13 mouse cellular contexts compared by ENCODE assay signal in the genomic region with DNA sequence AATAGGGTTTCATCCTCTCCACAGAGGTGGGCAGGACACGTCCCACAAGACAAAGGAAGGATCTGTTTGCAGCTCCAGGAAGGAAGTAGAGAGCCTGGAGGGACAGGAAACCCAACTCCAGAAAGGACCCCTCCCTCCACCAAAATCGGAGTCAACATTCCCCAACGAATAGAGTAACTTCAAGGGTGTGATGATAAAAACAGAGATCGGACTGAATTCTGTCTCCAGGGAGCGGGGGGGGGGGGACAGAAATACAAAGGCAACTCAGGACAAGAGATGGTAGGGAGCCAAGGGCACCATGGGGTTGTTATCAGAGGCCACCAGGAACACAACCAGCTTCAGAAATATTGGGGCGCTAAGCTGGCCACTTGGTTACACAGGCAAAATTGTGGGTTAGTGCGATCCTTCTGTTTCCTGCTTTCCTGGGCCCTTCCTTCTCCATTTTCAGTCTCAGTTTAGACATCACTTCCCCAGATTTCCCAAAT.
DNase-seq lines count a peak whose midpoint lies in the region; ATAC-seq and TF ChIP-seq lines count a peak whose summit lies in the region.
"Had no signal": no experiment of that assay in that cellular context is flagged by ENCODE, and none has a peak within 500 bp of the region (broad histone marks: within the 10 kb centered on the region; RNA-seq: fewer than 3 reads in every experiment).

No protein-coding gene starts in this region.

- no peaks in the 10 kb centered on the region for H3K9me3 ChIP-seq in midbrain, embryonic 11.5 days (ENCODE audit: control insufficient read depth, low read length)
- H3K9me3 ChIP-seq in midbrain, postnatal 0 days (ENCODE audit: low read length), result no peaks in the 10 kb centered on the region
- H3K9me3 ChIP-seq in heart, postnatal 0 days (replicated peaks; ENCODE audit: control insufficient read depth, low read length), result no peaks in the 10 kb centered on the region
- no peaks in the 10 kb centered on the region for H3K9me3 ChIP-seq in limb, embryonic 10.5 days (replicated peaks)
- no peaks in the 10 kb centered on the region for H3K9me3 ChIP-seq in hindbrain, postnatal 0 days (ENCODE audit: low read length)
- H3K9me3 ChIP-seq: forebrain, embryonic 12.5 days had no signal

- WGBS in midbrain, embryonic 11.5 days, result 92% methylated on average over 7 of the region's 7 CpGs
- WGBS in midbrain, postnatal 0 days, result 82% methylated on average over 7 of the region's 7 CpGs
- WGBS in heart, postnatal 0 days, result 60% methylated on average over 7 of the region's 7 CpGs
- 86% methylated on average over 7 of the region's 7 CpGs for WGBS in limb, embryonic 10.5 days
- WGBS in hindbrain, postnatal 0 days, result 78% methylated on average over 7 of the region's 7 CpGs

- no peaks in the 10 kb centered on the region for H3K36me3 ChIP-seq in midbrain, embryonic 11.5 days (ENCODE audit: control insufficient read depth, insufficient read depth, low read length)
- no peaks in the 10 kb centered on the region for H3K36me3 ChIP-seq in midbrain, postnatal 0 days (ENCODE audit: insufficient read depth, low read length)
- H3K36me3 ChIP-seq in heart, postnatal 0 days (replicated peaks; ENCODE audit: control insufficient read depth, insufficient read depth, low read length), result no peaks in the 10 kb centered on the region
- H3K36me3 ChIP-seq in limb, embryonic 10.5 days, result no peaks in the 10 kb centered on the region
- H3K36me3 ChIP-seq in hindbrain, postnatal 0 days (ENCODE audit: insufficient read depth, low read length), result no peaks in the 10 kb centered on the region
- H3K36me3 ChIP-seq: forebrain, embryonic 12.5 days had no signal

- H3K27ac ChIP-seq in midbrain, embryonic 11.5 days (ENCODE audit: low read depth, low read length), result no peak overlapping the region
- H3K27ac ChIP-seq in midbrain, postnatal 0 days (ENCODE audit: low read depth, low read length), result no peak overlapping the region
- H3K27ac ChIP-seq in heart, postnatal 0 days (ENCODE audit: low read depth), result peak overlapping the region; percentile 88
- H3K27ac ChIP-seq in limb, embryonic 10.5 days, result 0 out of 2 replicates have a peak overlapping the region, but pooled peaks have one; percentile 30
- no peak overlapping the region for H3K27ac ChIP-seq in hindbrain, postnatal 0 days
- H3K27ac ChIP-seq: forebrain, embryonic 12.5 days had no signal

- peak; percentile 61 for DNase-seq in midbrain, embryonic 11.5 days (ENCODE audit: low spot score, missing footprints)
- DNase-seq in midbrain, postnatal 0 days (ENCODE audit: low spot score), result no peak
- peak; percentile 36 for DNase-seq in heart, postnatal 0 days (ENCODE audit: low spot score)
- DNase-seq in limb, embryonic 10.5 days (ENCODE audit: low spot score), result no peak
- no peak for DNase-seq in layer of hippocampus, postnatal 36 days
- DNase-seq in urinary bladder, postnatal 4 days (ENCODE audit: low spot score in 2 of 2), result no peak
- no peak for DNase-seq in hindbrain, postnatal 0 days (ENCODE audit: low spot score)
- DNase-seq: cerebellum, postnatal 36 days; liver; thymus, postnatal 36 days had no signal

- no peaks in the 10 kb centered on the region for H3K4me1 ChIP-seq in midbrain, embryonic 11.5 days (ENCODE audit: control insufficient read depth, insufficient read depth, low read length)
- H3K4me1 ChIP-seq in midbrain, postnatal 0 days (ENCODE audit: insufficient read depth, low read length), result no peaks in the 10 kb centered on the region
- H3K4me1 ChIP-seq in heart, postnatal 0 days (ENCODE audit: control insufficient read depth, insufficient read depth), result no peaks in the 10 kb centered on the region
- peaks cover 14% of the 10 kb centered on the region for H3K4me1 ChIP-seq in limb, embryonic 10.5 days
- H3K4me1 ChIP-seq in hindbrain, postnatal 0 days (ENCODE audit: insufficient read depth, low read length), result 0 out of 2 replicates have a peak, but pooled peaks cover 4% of the 10 kb centered on the region

- TF ChIP-seq CTCF in midbrain, postnatal 0 days (IDR thresholded peaks at IDR 0.05), result no peak
- no peak for TF ChIP-seq CTCF in heart, postnatal 0 days (IDR thresholded peaks at IDR 0.05; ENCODE audit: low read depth)
- no peak for TF ChIP-seq CTCF in hindbrain, postnatal 0 days (IDR thresholded peaks at IDR 0.05; ENCODE audit: low read depth)

- H3K4me3 ChIP-seq in midbrain, embryonic 11.5 days (ENCODE audit: low read depth, low read length), result no peak overlapping the region
- H3K4me3 ChIP-seq in midbrain, postnatal 0 days (ENCODE audit: low read depth, low read length), result no peak overlapping the region
- H3K4me3 ChIP-seq in heart, postnatal 0 days (ENCODE audit: low read depth, low read length), result no peak overlapping the region
- H3K4me3 ChIP-seq in limb, embryonic 10.5 days, result no peak overlapping the region
- no peak overlapping the region for H3K4me3 ChIP-seq in hindbrain, postnatal 0 days (ENCODE audit: low read length)
- H3K4me3 ChIP-seq: forebrain, embryonic 12.5 days; myocyte had no signal

- no peak overlapping the region for H3K9ac ChIP-seq in midbrain, embryonic 11.5 days (ENCODE audit: low read length)
- no peak overlapping the region for H3K9ac ChIP-seq in midbrain, postnatal 0 days (replicated peaks; ENCODE audit: low read length, poor library complexity, severe bottlenecking)
- no peak overlapping the region for H3K9ac ChIP-seq in heart, postnatal 0 days (replicated peaks; ENCODE audit: low read depth, low read length)
- H3K9ac ChIP-seq in hindbrain, postnatal 0 days (replicated peaks; ENCODE audit: low read length), result no peak overlapping the region
- H3K9ac ChIP-seq: forebrain, embryonic 12.5 days had no signal

- peak; percentile 51; the same call in 1 of the 2 replicates for TF ChIP-seq EP300 in heart, postnatal 0 days (IDR thresholded peaks at IDR 0.05; ENCODE audit: low read depth)

- no peak for ATAC-seq in midbrain, embryonic 11.5 days (ENCODE audit: low FRiP score)
- no peak for ATAC-seq in midbrain, postnatal 0 days (ENCODE audit: low FRiP score)
- peak; percentile 62; the same call in 1 of the 2 replicates for ATAC-seq in heart, postnatal 0 days (ENCODE audit: insufficient read depth, low read depth)
- no peak for ATAC-seq in hindbrain, postnatal 0 days
- ATAC-seq: inflammation-experienced regulatory T-cells, adult 6 months had no signal

- no peak overlapping the region for H3K4me2 ChIP-seq in midbrain, embryonic 11.5 days
- H3K4me2 ChIP-seq in midbrain, postnatal 0 days (ENCODE audit: low read depth, low read length, poor library complexity, severe bottlenecking), result no peak overlapping the region
- no peak overlapping the region for H3K4me2 ChIP-seq in heart, postnatal 0 days (ENCODE audit: low read depth, low read length)
- H3K4me2 ChIP-seq in hindbrain, postnatal 0 days (ENCODE audit: low read depth, low read length), result no peak overlapping the region
- H3K4me2 ChIP-seq: forebrain, embryonic 12.5 days had no signal

- no peaks in the 10 kb centered on the region for H3K27me3 ChIP-seq in midbrain, embryonic 11.5 days (ENCODE audit: control insufficient read depth, insufficient read depth, low read length)
- H3K27me3 ChIP-seq in midbrain, postnatal 0 days (ENCODE audit: insufficient read depth, low read length), result no peaks in the 10 kb centered on the region
- H3K27me3 ChIP-seq in heart, postnatal 0 days (ENCODE audit: control insufficient read depth, insufficient read depth, low read length), result no peaks in the 10 kb centered on the region
- H3K27me3 ChIP-seq in limb, embryonic 10.5 days (ENCODE audit: low read depth, poor library complexity, severe bottlenecking), result no peaks in the 10 kb centered on the region
- H3K27me3 ChIP-seq in hindbrain, postnatal 0 days (ENCODE audit: insufficient read depth, low read length), result no peaks in the 10 kb centered on the region
- H3K27me3 ChIP-seq: forebrain, embryonic 12.5 days had no signal

Comparison
In these comparisons a context has a peak if more than half of its experiments do, and no peak if none do; other contexts are left out.
1. DNase-seq: peak in midbrain, embryonic 11.5 days (single experiment) and heart, postnatal 0 days (single experiment); none in midbrain, postnatal 0 days (single experiment), limb, embryonic 10.5 days (single experiment), layer of hippocampus, postnatal 36 days (0 of 2), urinary bladder, postnatal 4 days (0 of 2) and hindbrain, postnatal 0 days (single experiment).
2. H3K27ac ChIP-seq: peak in heart, postnatal 0 days (single experiment) and limb, embryonic 10.5 days (single experiment); none in midbrain, embryonic 11.5 days (single experiment), midbrain, postnatal 0 days (single experiment) and hindbrain, postnatal 0 days (single experiment).